Mouse (Mus musculus) left cerebral cortex, postnatal 10 days (tissue): ENCODE measurements around the gene Katnb1. TPM values are rescaled to one million over a fixed set of nuclear protein-coding genes. Genes with fewer than 3 reads are reported as not detected.

Experiments used
- DNase-seq, 2 experiments: peaks; one replicate each; pipeline ENCODE4 v3.0.0; 2021 to 2022; ENCODE audit warnings: low spot score in 2 of 2, mixed read lengths in 1 of 2; ENCODE audit errors: extremely low spot score in 1 of 2
- intact Hi-C: fragments of 180-260 bp; cut with DNase I; formaldehyde crosslinking; loops from one replicate; pipeline ENCODE4 v1.15.1; 2025
- total RNA-seq, 2 experiments: library from RNA; stranded (reverse); gene quantifications; 2 replicates each; pipeline ENCODE4 v1.2.3; 2021

Katnb1 gene
- total RNA-seq: 10 to 100 TPM; 40.9 to 45.3 TPM

GRCm38 (mm10) chr8:95080381-95081341 lies at the start of gene Katnb1:
Katnb1 (plus strand) TSS chr8:95081186.
- DNase-seq: peak; percentile 99
- intact Hi-C loops: loop anchor here (5.0 kb wide), 1 partner anchor 133 kb away; no protein-coding TSS in a partner anchor

DNA sequence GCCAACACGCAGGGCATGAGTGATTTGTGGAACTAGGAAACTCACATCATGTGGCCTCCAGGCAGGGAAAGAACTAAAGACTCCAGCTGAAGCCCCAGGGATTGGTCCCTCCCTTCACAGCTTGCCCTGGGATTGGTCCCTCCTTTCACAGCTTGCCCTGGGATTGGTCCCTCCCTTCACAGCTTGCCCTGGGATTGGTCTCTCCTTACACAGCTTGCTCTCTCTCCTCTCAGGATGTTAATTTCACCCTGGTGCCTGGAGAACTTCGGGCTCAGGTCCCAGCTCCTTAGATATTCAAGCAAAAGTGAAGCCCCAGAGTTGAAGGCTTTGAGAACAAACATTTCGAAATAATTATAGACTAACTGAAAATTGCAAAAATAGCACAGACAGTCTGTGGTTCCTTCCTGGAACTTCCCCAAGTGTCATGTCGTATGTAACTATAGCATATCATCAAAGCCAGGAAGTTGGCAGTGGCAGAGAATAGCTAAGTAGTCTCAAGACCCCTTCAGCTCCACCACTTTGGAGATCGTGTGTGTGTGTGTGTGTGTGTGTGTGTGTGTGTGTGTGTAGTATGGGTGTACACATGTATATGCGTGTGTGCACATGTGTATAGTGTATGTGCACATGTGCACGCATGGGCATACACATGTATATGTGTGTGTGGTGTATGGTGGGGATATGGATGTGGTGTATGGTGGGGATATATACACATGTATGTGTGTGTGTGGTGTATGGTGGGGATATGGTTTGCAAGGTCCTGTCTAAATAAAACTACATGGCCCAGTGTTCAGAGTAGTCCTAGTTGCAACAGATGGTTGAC lies 43.7 kb upstream of the Katnb1 start:
- intact Hi-C loops: no loop called here
- peak; percentile 60 to 74 for DNase-seq

GRCm38 (mm10) chr8:95041883-95042784 lies 38.9 kb upstream of the Katnb1 start:
- intact Hi-C loops: no loop called here
- peak in 1 of 2 experiments; percentile 5 for DNase-seq

DNA sequence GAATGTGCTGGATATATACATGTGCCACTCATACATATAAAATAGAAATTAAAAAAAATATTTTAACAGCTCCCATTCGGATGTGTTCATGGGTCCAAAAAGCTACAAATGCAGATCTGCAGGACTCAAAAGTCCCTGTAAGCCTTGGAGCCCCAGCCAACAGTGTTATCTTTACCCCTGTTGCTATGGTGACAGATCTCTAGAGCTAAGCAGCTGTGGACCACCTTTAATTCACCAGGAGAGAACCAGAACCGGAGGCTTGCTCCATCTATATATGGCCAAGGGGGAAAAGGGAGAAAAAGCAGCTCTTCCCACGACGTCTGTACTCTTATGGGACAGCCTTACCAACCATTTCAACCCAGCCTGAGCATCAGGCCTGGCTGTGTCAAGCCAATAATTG lies 36.2 kb upstream of the Katnb1 start:
- intact Hi-C loops: no loop called here
- no peak for DNase-seq

DNA sequence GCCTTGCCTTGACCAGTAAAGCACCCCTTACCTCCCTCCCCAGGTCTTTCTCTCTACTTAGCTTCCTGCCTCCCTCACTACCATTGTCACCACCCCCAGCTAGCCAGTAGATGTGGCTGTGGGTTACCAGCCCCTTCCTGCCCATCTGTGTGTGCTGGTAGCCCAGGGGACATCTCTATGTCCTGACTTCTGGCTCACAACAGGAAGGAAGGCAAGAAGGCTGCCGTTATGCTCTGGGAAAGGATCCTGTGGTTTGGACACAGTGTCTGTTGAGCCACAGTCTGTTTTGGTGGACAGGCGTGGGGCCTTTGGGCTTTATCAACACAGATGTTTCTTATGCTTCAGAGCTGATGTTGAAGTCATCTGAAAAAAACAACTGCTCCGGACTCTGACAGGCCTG lies 34.0 kb upstream of the Katnb1 start:
- no peak for DNase-seq
- intact Hi-C loops: no loop called here

DNA sequence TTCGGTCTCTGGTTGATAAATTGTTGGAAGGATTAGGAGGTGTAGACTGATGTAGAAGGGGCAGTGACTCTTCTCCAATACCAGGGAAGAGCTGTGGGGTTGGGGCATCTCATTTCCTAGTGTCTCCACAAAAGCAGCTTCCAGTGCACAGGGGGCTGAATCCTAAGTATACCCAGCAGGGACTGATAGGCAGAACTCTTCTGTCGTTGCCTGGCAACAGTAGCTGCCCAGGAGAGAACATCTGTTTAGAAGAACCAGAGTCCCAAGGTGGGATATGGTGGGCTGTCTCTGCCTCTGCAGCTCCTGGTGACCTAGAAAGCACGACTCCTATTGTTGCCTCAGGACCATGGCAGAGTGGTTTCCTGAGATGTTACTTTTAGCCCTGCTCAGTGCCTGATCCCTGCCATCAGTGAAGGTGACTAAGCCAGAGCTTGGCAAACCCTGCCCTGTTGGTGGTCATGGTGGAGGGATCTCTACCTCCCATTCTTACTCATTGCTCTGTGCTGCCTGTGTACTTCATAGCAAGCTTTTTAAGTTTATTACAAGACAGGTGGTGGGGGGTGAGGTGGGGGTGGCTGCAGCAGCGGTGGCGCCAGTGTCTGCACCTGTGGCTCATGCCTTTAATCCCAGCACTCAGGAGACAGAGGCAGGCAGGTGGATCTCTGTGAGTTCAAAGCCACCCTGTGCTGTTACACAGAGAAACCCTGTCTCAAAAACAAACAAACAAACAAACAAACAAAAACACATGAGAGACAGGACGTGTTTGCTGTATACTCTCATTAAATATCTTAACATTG lies 32.9 kb upstream of the Katnb1 start:
- intact Hi-C loops: no loop called here
- peak in 1 of 2 experiments; percentile 8 for DNase-seq

DNA sequence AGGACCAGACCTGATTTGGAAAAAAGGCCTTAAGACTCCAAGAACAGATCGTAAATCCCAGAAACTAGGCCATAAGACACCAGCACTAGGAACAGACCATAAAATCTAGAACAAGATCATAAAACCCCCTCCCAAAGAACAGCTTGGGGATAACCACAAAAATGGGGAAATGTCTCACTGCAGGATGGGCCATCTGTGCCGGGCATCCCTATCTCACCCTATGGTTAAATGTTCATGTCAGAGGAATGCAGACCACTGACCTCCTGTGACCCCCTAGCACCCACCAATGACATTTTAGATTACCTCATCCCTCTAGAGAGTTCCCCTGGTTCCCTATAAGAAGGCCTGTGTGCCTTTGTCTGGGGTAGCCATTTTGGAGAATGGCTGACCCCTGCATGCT lies 31.4 kb upstream of the Katnb1 start:
- intact Hi-C loops: no loop called here
- peak in 1 of 2 experiments; percentile 8 for DNase-seq

- intact Hi-C loops: no loop called here
- no peak for DNase-seq
These were observed 26.5 kb upstream of the Katnb1 start for GRCm38 (mm10) chr8:95054438-95054837.

DNA sequence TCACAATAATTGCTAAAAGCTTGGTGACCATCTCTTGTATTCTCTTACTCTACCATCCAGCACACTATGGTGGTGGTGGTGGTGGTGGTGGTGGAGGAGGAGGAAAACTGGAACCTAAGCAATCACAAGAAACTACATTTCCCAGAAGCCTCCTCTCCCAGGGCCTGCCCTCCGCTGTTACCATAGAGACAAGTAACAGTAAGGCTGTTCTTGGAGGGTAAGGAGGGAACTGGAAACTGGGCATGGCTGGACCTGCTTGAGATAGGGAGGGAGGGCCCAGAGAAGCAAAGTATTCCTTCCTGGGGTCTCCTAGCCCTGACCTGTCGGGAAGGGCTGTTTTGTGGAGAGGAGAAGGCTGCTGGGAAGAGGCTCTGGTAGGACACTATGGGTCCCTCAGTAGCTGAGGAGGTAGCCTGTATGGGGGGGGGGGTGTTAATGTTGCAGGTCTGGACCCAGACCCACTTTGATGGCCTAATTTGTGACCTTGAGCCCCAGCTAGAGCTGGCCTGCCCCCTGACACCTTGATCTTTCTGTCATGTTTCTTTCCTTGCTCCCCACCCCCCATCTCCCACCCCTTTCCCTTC lies 26.0 kb upstream of the Katnb1 start, which contains the start of gene Drc7:
Gene Drc7 (plus strand): TSS at position 177 of the 584 bp plus-strand sequence.
- peak in 1 of 2 experiments; percentile 29 for DNase-seq
- intact Hi-C loops: no loop called here

GRCm38 (mm10) chr8:95056414-95056813 lies 24.6 kb upstream of the Katnb1 start:
- no peak for DNase-seq
- intact Hi-C loops: no loop called here

GRCm38 (mm10) chr8:95058661-95059060 lies 22.3 kb upstream of the Katnb1 start:
- no peak for DNase-seq
- intact Hi-C loops: no loop called here

DNA sequence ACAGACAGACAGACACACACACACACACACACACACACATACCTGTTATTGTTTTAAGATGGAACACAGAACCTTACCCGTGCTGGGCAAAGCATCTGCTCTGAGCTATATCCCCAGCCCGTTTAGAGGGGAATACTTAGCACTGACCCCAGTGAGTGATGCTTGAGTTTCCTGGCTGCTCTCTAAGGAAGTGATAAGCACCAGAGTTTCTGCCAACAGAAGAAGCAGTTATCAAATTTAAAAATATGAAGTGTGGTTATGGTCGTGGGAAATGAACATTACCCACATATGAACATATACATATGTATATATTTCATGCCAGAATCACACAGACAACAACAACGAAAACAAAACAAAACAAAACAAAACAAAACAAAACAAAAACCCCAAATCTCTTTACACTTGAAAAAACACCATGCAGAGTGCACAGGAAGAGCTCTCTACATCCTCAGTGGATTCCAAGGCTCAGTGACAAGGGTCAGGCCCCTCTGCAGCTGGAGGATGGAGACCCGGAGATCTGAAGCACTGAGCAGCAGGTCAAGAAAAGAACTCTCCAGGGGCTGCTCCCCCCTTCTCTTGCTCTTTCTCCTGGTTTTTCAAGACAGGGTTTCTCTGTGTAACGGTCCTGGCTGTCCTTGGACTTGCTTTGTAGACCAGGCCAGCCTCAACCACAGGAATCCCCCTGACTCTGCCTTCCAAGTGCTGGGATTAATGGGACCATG lies 21.0 kb upstream of the Katnb1 start:
- DNase-seq: no peak
- intact Hi-C loops: no loop called here

- DNase-seq: no peak
- intact Hi-C loops: no loop called here
These were observed 16.5 kb upstream of the Katnb1 start for GRCm38 (mm10) chr8:95064531-95064930.

- intact Hi-C loops: no loop called here
- DNase-seq: peak in 1 of 2 experiments; percentile 63
These were observed 13.4 kb upstream of the Katnb1 start for GRCm38 (mm10) chr8:95067582-95067981.

GRCm38 (mm10) chr8:95075504-95075903 lies 5.5 kb upstream of the Katnb1 start:
- no peak for DNase-seq
- intact Hi-C loops: no loop called here

GRCm38 (mm10) chr8:95076151-95076550 lies 4.8 kb upstream of the Katnb1 start:
- intact Hi-C loops: no loop called here
- no peak for DNase-seq

- intact Hi-C loops: no loop called here
- DNase-seq: no peak
These were observed 2.9 kb upstream of the Katnb1 start for GRCm38 (mm10) chr8:95078055-95078454.
